30 mouse cellular contexts compared by ENCODE assay signal in genomic region chr19:4197180-4197579, GRCm38 (mm10). TPM values are rescaled to one million over a fixed set of nuclear protein-coding genes. Genes with fewer than 3 reads are reported as not detected.
DNase-seq lines count a peak whose midpoint lies in the region; ATAC-seq and TF ChIP-seq lines count a peak whose summit lies in the region.
"Had no signal": no experiment of that assay in that cellular context is flagged by ENCODE, and none has a peak within 500 bp of the region (broad histone marks: within the 10 kb centered on the region; RNA-seq: fewer than 3 reads in every experiment).

No protein-coding gene starts in this region.

- no peaks in the 10 kb centered on the region for H3K9me3 ChIP-seq in liver, embryonic 15.5 days (replicated peaks)
- H3K9me3 ChIP-seq: forebrain, embryonic 12.5 days; G1E; heart, embryonic 15.5 days; hindbrain, embryonic 15.5 days; midbrain, embryonic 13.5 days; neural tube, embryonic 12.5 days had no signal

- no peak for TF ChIP-seq CTCF in cerebellum, adult 2 months (IDR thresholded peaks at IDR 0.05; ENCODE audit: borderline replicate concordance, insufficient read depth, low read depth, low read length)
- TF ChIP-seq CTCF in layer of hippocampus, adult 2 months (conservative IDR thresholded peaks at IDR 0.05), result no peak
- TF ChIP-seq CTCF in embryonic fibroblast, embryonic 13.5 days (IDR thresholded peaks at IDR 0.05; ENCODE audit: borderline replicate concordance, insufficient read depth, low read length), result no peak

- no peak for DNase-seq in cerebellum, adult 2 months
- DNase-seq in cerebellum, postnatal 14 days, result no peak
- DNase-seq in layer of hippocampus, adult 2 months (ENCODE audit: low spot score in 2 of 2), result no peak
- no peak for DNase-seq in layer of hippocampus, adult 18-20 months (ENCODE audit: low spot score in 2 of 2)
- no peak for DNase-seq in cerebellum, postnatal 10 days
- DNase-seq in T-cell, adult 2 months (ENCODE audit: low spot score), result no peak
- DNase-seq: cerebellum, adult 18-20 months; gastrocnemius, postnatal 36 days; heart, postnatal 36 days; lung, adult 2 months; lung, postnatal 14 days; right cerebral cortex, postnatal 14 days had no signal

- H3K4me1 ChIP-seq in cerebellum, adult 2 months (ENCODE audit: control insufficient read depth, insufficient read depth, low read length), result peaks cover 47% of the 10 kb centered on the region
- peaks cover 20% of the 10 kb centered on the region for H3K4me1 ChIP-seq in embryonic fibroblast, embryonic 13.5 days (ENCODE audit: control insufficient read depth, insufficient read depth, low read length)
- H3K4me1 ChIP-seq in liver, embryonic 15.5 days (replicated peaks), result peaks cover 91% of the 10 kb centered on the region

- H3K9ac ChIP-seq in liver, embryonic 15.5 days, result no peak overlapping the region
- H3K9ac ChIP-seq: forebrain, embryonic 12.5 days; heart, embryonic 15.5 days; hindbrain, embryonic 15.5 days; midbrain, embryonic 13.5 days; neural tube, embryonic 12.5 days had no signal

- no peaks in the 10 kb centered on the region for H3K27me3 ChIP-seq in cerebellum, adult 2 months (ENCODE audit: control insufficient read depth, insufficient read depth, low read length)
- H3K27me3 ChIP-seq in liver, embryonic 15.5 days, result 0 out of 2 replicates have a peak, but pooled peaks cover under 1% of the 10 kb centered on the region
- H3K27me3 ChIP-seq: forebrain, embryonic 12.5 days; heart, embryonic 15.5 days; hindbrain, embryonic 15.5 days; midbrain, embryonic 13.5 days; neural tube, embryonic 12.5 days had no signal

- 0 out of 2 replicates have a peak overlapping the region, but pooled peaks have one; percentile 35 for H3K27ac ChIP-seq in cerebellum, adult 2 months (ENCODE audit: insufficient read depth, low read length)
- peak overlapping the region; percentile 51; the same call in 1 of the 2 replicates for H3K27ac ChIP-seq in layer of hippocampus, adult 2 months
- H3K27ac ChIP-seq in embryonic fibroblast, embryonic 13.5 days (ENCODE audit: insufficient read depth, low read length), result no peak overlapping the region
- 0 out of 2 replicates have a peak overlapping the region, but pooled peaks have one; percentile 34 for H3K27ac ChIP-seq in liver, embryonic 15.5 days (replicated peaks)
- H3K27ac ChIP-seq: heart, embryonic 15.5 days; hindbrain, embryonic 15.5 days; kidney, postnatal 0 days; midbrain, embryonic 13.5 days; neural tube, embryonic 12.5 days; stomach, postnatal 0 days had no signal

- 65% methylated on average over 3 of the region's 3 CpGs for WGBS in cerebellum, adult 2 months
- WGBS in liver, embryonic 15.5 days (ENCODE audit: insufficient replicate concordance), result 58% methylated on average over 3 of the region's 3 CpGs

- no peak overlapping the region for H3K4me2 ChIP-seq in liver, embryonic 15.5 days
- H3K4me2 ChIP-seq: heart, embryonic 15.5 days; hindbrain, embryonic 15.5 days; midbrain, embryonic 13.5 days; neural tube, embryonic 12.5 days had no signal

- no peak for ATAC-seq in liver, embryonic 15.5 days (ENCODE audit: insufficient read depth)
- ATAC-seq: activated CD4-positive, CD25-positive, alpha-beta regulatory T cell, adult 4 months; midbrain, embryonic 13.5 days had no signal

- TF ChIP-seq POLR2A in cerebellum, adult 2 months (IDR thresholded peaks at IDR 0.05; ENCODE audit: borderline replicate concordance, insufficient read depth, low read length), result no peak
- 0 out of 2 replicates have a peak, but pooled peaks have one; percentile 11 for TF ChIP-seq POLR2A in embryonic fibroblast, embryonic 13.5 days (IDR thresholded peaks at IDR 0.05; ENCODE audit: low read depth, low read length)

- H3K36me3 ChIP-seq in liver, embryonic 15.5 days (replicated peaks), result peaks cover 76% of the 10 kb centered on the region

- no peak overlapping the region for H3K4me3 ChIP-seq in cerebellum, adult 2 months (replicated peaks; ENCODE audit: insufficient read depth, low read depth, low read length)
- H3K4me3 ChIP-seq in layer of hippocampus, adult 2 months, result no peak overlapping the region
- no peak overlapping the region for H3K4me3 ChIP-seq in embryonic fibroblast, embryonic 13.5 days (ENCODE audit: insufficient read depth, low read length)
- no peak overlapping the region for H3K4me3 ChIP-seq in liver, embryonic 15.5 days (replicated peaks)
- H3K4me3 ChIP-seq: erythroblast, embryonic 14.5 days; forebrain, embryonic 12.5 days; heart, embryonic 15.5 days; hindbrain, embryonic 15.5 days; midbrain, embryonic 13.5 days; neural tube, embryonic 12.5 days had no signal

RNA-seq across cellular contexts. Expression of gene Rad9a, which starts 4.3 kb away (rescaled TPM):
- polyA plus RNA-seq in cerebellum, adult 2 months (2012; rRNA removed), result 31.9 and 37.6 TPM in 2 replicates
- 1 to 10 TPM; 8.1 to 8.7 TPM for total RNA-seq in layer of hippocampus, adult 2 months (2021)
- total RNA-seq in layer of hippocampus, adult 18-20 months (2021), result 1 to 10 TPM; 7.9 to 9.6 TPM
- polyA plus RNA-seq in embryonic fibroblast, embryonic 13.5 days (2011; ENCODE audit: insufficient read length, low read depth, missing spikeins), result 25.5 and 32.3 TPM in 2 replicates
- 15.6 and 16.5 TPM in 2 replicates for polyA plus RNA-seq in liver, embryonic 15.5 days (2015; fragmentation: Nextera tagmentation; extraction: Ambion mirVana)

RNA-seq across cellular contexts. Expression of gene Ppp1ca, which starts 5.3 kb away (rescaled TPM):
- polyA plus RNA-seq in cerebellum, adult 2 months (2012; rRNA removed), result 316 and 348 TPM in 2 replicates
- 100 to 1,000 TPM; 263 to 276 TPM for total RNA-seq in layer of hippocampus, adult 2 months (2021)
- 100 to 1,000 TPM; 268 TPM for total RNA-seq in layer of hippocampus, adult 18-20 months (2021)
- polyA plus RNA-seq in embryonic fibroblast, embryonic 13.5 days (2011; ENCODE audit: insufficient read length, low read depth, missing spikeins), result 327 and 340 TPM in 2 replicates
- 414 and 425 TPM in 2 replicates for polyA plus RNA-seq in liver, embryonic 15.5 days (2015; fragmentation: Nextera tagmentation; extraction: Ambion mirVana)

RNA-seq across cellular contexts. Expression of gene Tbc1d10c, which starts 6.1 kb away (rescaled TPM):
- 1.1 and 1.4 TPM in 2 replicates for polyA plus RNA-seq in cerebellum, adult 2 months (2012; rRNA removed)
- 1 to 10 TPM in 1 of 2 experiments, under 1 TPM in 1; 0.91 to 1.0 TPM for total RNA-seq in layer of hippocampus, adult 2 months (2021)
- 1 to 10 TPM in 1 of 2 experiments, under 1 TPM in 1; 0.52 to 1.0 TPM for total RNA-seq in layer of hippocampus, adult 18-20 months (2021)
- polyA plus RNA-seq in embryonic fibroblast, embryonic 13.5 days (2011; ENCODE audit: insufficient read length, low read depth, missing spikeins), result 0.25 and 0.42 TPM in 2 replicates
- polyA plus RNA-seq in liver, embryonic 15.5 days (2015; fragmentation: Nextera tagmentation; extraction: Ambion mirVana), result 5.5 and 7.0 TPM in 2 replicates

RNA-seq across cellular contexts. Expression of gene Clcf1, which starts 16.9 kb away (rescaled TPM):
- 4.3 and 5.0 TPM in 2 replicates for polyA plus RNA-seq in cerebellum, adult 2 months (2012; rRNA removed)
- under 1 TPM; 0.61 to 0.76 TPM for total RNA-seq in layer of hippocampus, adult 2 months (2021)
- under 1 TPM; 0.38 to 0.57 TPM for total RNA-seq in layer of hippocampus, adult 18-20 months (2021)
- 15.2 and 16.8 TPM in 2 replicates for polyA plus RNA-seq in embryonic fibroblast, embryonic 13.5 days (2011; ENCODE audit: insufficient read length, low read depth, missing spikeins)
- 0.38 and 0.56 TPM in 2 replicates for polyA plus RNA-seq in liver, embryonic 15.5 days (2015; fragmentation: Nextera tagmentation; extraction: Ambion mirVana)
- polyA plus RNA-seq: erythroblast, embryonic 14.5 days; G1E had no signal

RNA-seq across cellular contexts. Expression of gene AC109138.7, which starts 17.0 kb away (rescaled TPM):
- polyA plus RNA-seq in cerebellum, adult 2 months (2012; rRNA removed), result 0.77 TPM in 1 of 2 replicates, not detected in the other
- not detected for total RNA-seq in layer of hippocampus, adult 2 months (2021)
- not detected for total RNA-seq in layer of hippocampus, adult 18-20 months (2021)
- not detected in 2 replicates for polyA plus RNA-seq in embryonic fibroblast, embryonic 13.5 days (2011; ENCODE audit: insufficient read length, low read depth, missing spikeins)
- polyA plus RNA-seq in liver, embryonic 15.5 days (2015; fragmentation: Nextera tagmentation; extraction: Ambion mirVana), result not detected in 2 replicates
- total RNA-seq: adrenal gland, postnatal 10 days; G1E; gastrocnemius, postnatal 36 days; heart, postnatal 36 days; layer of hippocampus, postnatal 25 days; megakaryocyte, adult 5-6 weeks had no signal
- polyA plus RNA-seq: activated CD4-positive, CD25-positive, alpha-beta regulatory T cell, adult 4 months; embryonic facial prominence, embryonic 11.5 days; erythroblast, embryonic 14.5 days; forebrain, embryonic 12.5 days; heart, embryonic 15.5 days; hindbrain, embryonic 15.5 days; intestine, embryonic 14.5 days; kidney, postnatal 0 days; limb, embryonic 11.5 days; lung, adult 2 months; midbrain, embryonic 13.5 days; neural tube, embryonic 12.5 days; stomach, postnatal 0 days had no signal
